Mouse (Mus musculus): ENCODE results near the gene Fastkd1.

- TF ChIP-seq POLR2A (IDR thresholded peaks at IDR 0.05; ENCODE audit: low read depth, low read length): no peak
- no peak for TF ChIP-seq CTCF (IDR thresholded peaks at IDR 0.05; ENCODE audit: extremely low read depth, insufficient read depth, insufficient read length, insufficient replicate concordance)
These were observed 12.9 kb downstream of the Fastkd1 start for GRCm38 (mm10) chr2:69700446-69700845.
